Mouse (Mus musculus) liver, embryonic 13.5 days (tissue): ENCODE data around the gene Camkv. TPM values are rescaled to one million over a fixed set of nuclear protein-coding genes. Genes with fewer than 3 reads are reported as not detected.
A peak's percentile ranks its signal among the peaks of the same experiment; 100 is the strongest.

Experiments
- ATAC-seq: fragments of 200-750 bp; cut with Nextera tagmentation; 2 replicates; pipeline ENCODE4 v1.8.0; 2017; ENCODE audit warnings: low read depth, mild to moderate bottlenecking, moderate number of reproducible peaks, moderate library complexity
- DNase-seq: peaks from one replicate; pipeline ENCODE4 v3.0.0; 2022
- H3K27ac ChIP-seq: fragments of 300-500 bp; sonication (generic); 2 replicates; pipeline ENCODE4 v1.5.1; 2015; ENCODE audit warnings: moderate library complexity, mild to moderate bottlenecking, inconsistent platforms
- H3K27me3 ChIP-seq: fragments of 300-500 bp; sonication (generic); 2 replicates; pipeline ENCODE4 v1.6.1; 2015; ENCODE audit warnings: mild to moderate bottlenecking, inconsistent platforms
- H3K36me3 ChIP-seq: fragments of 300-500 bp; sonication (generic); 2 replicates; pipeline ENCODE4 v1.6.1; 2015; ENCODE audit warnings: mild to moderate bottlenecking, inconsistent platforms
- H3K4me1 ChIP-seq: fragments of 300-500 bp; sonication (generic); replicated peaks from 2 replicates; pipeline ENCODE4 v1.6.1; 2015; ENCODE audit warnings: inconsistent platforms
- H3K4me2 ChIP-seq: fragments of 300-500 bp; sonication (generic); 2 replicates; pipeline ENCODE4 v1.6.1; 2015; ENCODE audit warnings: inconsistent platforms, mild to moderate bottlenecking, moderate library complexity
- H3K4me3 ChIP-seq: fragments of 300-500 bp; sonication (generic); replicated peaks from 2 replicates; pipeline ENCODE4 v1.5.1; 2015; ENCODE audit warnings: mild to moderate bottlenecking, inconsistent platforms
- H3K9ac ChIP-seq: fragments of 300-500 bp; sonication (generic); 2 replicates; pipeline ENCODE4 v1.6.1; 2015; ENCODE audit warnings: mild to moderate bottlenecking, inconsistent platforms
- H3K9me3 ChIP-seq: fragments of 300-500 bp; sonication (generic); replicated peaks from 2 replicates; pipeline ENCODE4 v1.6.1; 2016; ENCODE audit warnings: inconsistent platforms
- WGBS: fragments of 180-500 bp; shearing (Covaris S2); methylation state at CpG from one replicate; pipeline ENCODE4 v1.1.7; 2015; ENCODE audit not compliant: insufficient replicate concordance; 5-methylcytosine and 5-hydroxymethylcytosine counted together
- polyA plus RNA-seq: library from polyadenylated mRNA; unstranded; fragments of >200 nt; fragmentation: Nextera tagmentation; extraction: Ambion mirVana; gene quantifications from 2 replicates; pipeline ENCODE4 v1.2.1, GENCODE M21; 2015

The Camkv gene
- polyA plus RNA-seq, 1 experiment from 2014 or later: 0.28 TPM

GRCm38 (mm10) chr9:107982681-107983346, 47.3 kb downstream of the Camkv start, which contains the start of gene Gm20661:
Gm20661 (plus strand) TSS chr9:107983058.
- peak within 1 kb of the TSS; percentile 83 for H3K4me3 ChIP-seq
- ATAC-seq (peak; percentile 80), DNase-seq (peak; percentile 87)
- H3K27ac ChIP-seq: peak within 1 kb of the TSS; percentile 98
- peaks cover 68% of the 10 kb centered on the region for H3K36me3 ChIP-seq
- 9% methylated on average over 14 of the region's 14 CpGs for WGBS
- no peaks in the 10 kb centered on the region for H3K9me3 ChIP-seq
- peak within 1 kb of the TSS; percentile 93 for H3K4me2 ChIP-seq
- H3K4me1 ChIP-seq: peaks cover 94% of the 10 kb centered on the region
- H3K9ac ChIP-seq: peak within 1 kb of the TSS; percentile 94
- H3K27me3 ChIP-seq: no peaks in the 10 kb centered on the region

GRCm38 (mm10) chr9:107983421-107983890, 48.0 kb downstream of the Camkv start:
- no peaks in the 10 kb centered on the region for H3K9me3 ChIP-seq
- H3K4me3 ChIP-seq: peak overlapping the region; percentile 83
- peak overlapping the region; percentile 93 for H3K4me2 ChIP-seq
- peak overlapping the region; percentile 98 for H3K27ac ChIP-seq
- WGBS: 11% methylated on average over 4 of the region's 4 CpGs
- H3K4me1 ChIP-seq: peaks cover 91% of the 10 kb centered on the region
- peaks cover 61% of the 10 kb centered on the region for H3K36me3 ChIP-seq
- H3K9ac ChIP-seq: peak overlapping the region; percentile 94
- peak; percentile 56 for DNase-seq
- H3K27me3 ChIP-seq: no peaks in the 10 kb centered on the region
- no peak for ATAC-seq

GRCm38 (mm10) chr9:107984052-107984753, 48.7 kb downstream of the Camkv start:
- WGBS: 24% methylated on average over 19 of the region's 19 CpGs
- H3K27me3 ChIP-seq: no peaks in the 10 kb centered on the region
- H3K4me2 ChIP-seq: peak overlapping the region; percentile 93
- peaks cover 54% of the 10 kb centered on the region for H3K36me3 ChIP-seq
- peaks cover 83% of the 10 kb centered on the region for H3K4me1 ChIP-seq
- DNase-seq (no peak), ATAC-seq (no peak)
- H3K4me3 ChIP-seq: peak overlapping the region; percentile 83
- H3K9ac ChIP-seq: peak overlapping the region; percentile 94
- peak overlapping the region; percentile 98 for H3K27ac ChIP-seq
- no peaks in the 10 kb centered on the region for H3K9me3 ChIP-seq

- Histone ChIP-seq H3K9ac (peak overlapping the region; percentile 94), H3K27ac (peak overlapping the region; percentile 98), H3K36me3 (peaks cover 49% of the 10 kb centered on the region), H3K4me2 (peak overlapping the region; percentile 93), H3K4me1 (peaks cover 81% of the 10 kb centered on the region), H3K27me3 (no peaks in the 10 kb centered on the region), H3K4me3 (peak overlapping the region; percentile 83), H3K9me3 (no peaks in the 10 kb centered on the region)
- ATAC-seq (no peak), DNase-seq (no peak)
- WGBS: 9% methylated on average over 9 of the region's 9 CpGs
Observed at GRCm38 (mm10) chr9:107984754-107985055, 49.2 kb downstream of the Camkv start.

- Histone ChIP-seq H3K27me3 (no peaks in the 10 kb centered on the region), H3K27ac (peak within 1 kb of the TSS; percentile 98), H3K36me3 (peaks cover 42% of the 10 kb centered on the region), H3K4me3 (peak within 1 kb of the TSS; percentile 83), H3K9ac (peak within 1 kb of the TSS; percentile 94), H3K4me1 (peaks cover 81% of the 10 kb centered on the region), H3K9me3 (no peaks in the 10 kb centered on the region), H3K4me2 (peak within 1 kb of the TSS; percentile 93)
- DNase-seq (peak; percentile 86), ATAC-seq (peak; percentile 75)
- WGBS: under 1% methylated on average over 58 of the region's 58 CpGs
Observed at GRCm38 (mm10) chr9:107985131-107986119, 50.0 kb downstream of the Camkv start, which contains the start of gene Inka1. Inka1 (minus strand) TSS chr9:107985879.

- H3K4me2 ChIP-seq: peak overlapping the region; percentile 93
- H3K36me3 ChIP-seq: peaks cover 32% of the 10 kb centered on the region
- peak overlapping the region; percentile 98 for H3K27ac ChIP-seq
- H3K9ac ChIP-seq: peak overlapping the region; percentile 94
- H3K4me3 ChIP-seq: peak overlapping the region; percentile 83
- no peaks in the 10 kb centered on the region for H3K9me3 ChIP-seq
- no peaks in the 10 kb centered on the region for H3K27me3 ChIP-seq
- DNase-seq (peak; percentile 73), ATAC-seq (no peak)
- peaks cover 72% of the 10 kb centered on the region for H3K4me1 ChIP-seq
- under 1% methylated on average over 18 of the region's 18 CpGs for WGBS
Observed at GRCm38 (mm10) chr9:107986376-107986775, 50.9 kb downstream of the Camkv start.

- ATAC-seq (no peak), DNase-seq (no peak)
- Histone ChIP-seq H3K27me3 (no peaks in the 10 kb centered on the region), H3K9ac (no peak overlapping the region), H3K9me3 (no peaks in the 10 kb centered on the region), H3K36me3 (peaks cover 19% of the 10 kb centered on the region), H3K4me3 (no peak overlapping the region), H3K27ac (no peak overlapping the region), H3K4me2 (no peak overlapping the region), H3K4me1 (peaks cover 56% of the 10 kb centered on the region)
- WGBS: 69% methylated on average over 3 of the region's 3 CpGs
Observed at GRCm38 (mm10) chr9:107987950-107988349, 52.5 kb downstream of the Camkv start.

GRCm38 (mm10) chr9:107992197-107992596, 56.7 kb downstream of the Camkv start, which contains the start of gene Cdhr4:
Cdhr4 (plus strand) TSS chr9:107992497.
- DNase-seq: no peak
- H3K4me3 ChIP-seq: no peak within 1 kb of the TSS
- no peaks in the 10 kb centered on the region for H3K9me3 ChIP-seq
- H3K4me2 ChIP-seq: no peak within 1 kb of the TSS
- 80% methylated on average over 2 of the region's 2 CpGs for WGBS
- H3K4me1 ChIP-seq: peaks cover 24% of the 10 kb centered on the region
- no peak within 1 kb of the TSS for H3K9ac ChIP-seq
- ATAC-seq: no peak
- no peak within 1 kb of the TSS for H3K27ac ChIP-seq
- no peaks in the 10 kb centered on the region for H3K36me3 ChIP-seq
- no peaks in the 10 kb centered on the region for H3K27me3 ChIP-seq

GRCm38 (mm10) chr9:107993013-107993412, 57.5 kb downstream of the Camkv start:
- no peak for ATAC-seq
- H3K27me3 ChIP-seq: no peaks in the 10 kb centered on the region
- WGBS: 82% methylated on average over 11 of the region's 11 CpGs

GRCm38 (mm10) chr9:107994464-107994863, 59.0 kb downstream of the Camkv start:
- Histone ChIP-seq H3K27me3 (0 out of 2 replicates have a peak, but pooled peaks cover 4% of the 10 kb centered on the region), H3K9me3 (no peaks in the 10 kb centered on the region), H3K27ac (0 out of 2 replicates have a peak overlapping the region, but pooled peaks have one; percentile 15), H3K9ac (no peak overlapping the region), H3K4me3 (no peak overlapping the region), H3K36me3 (no peaks in the 10 kb centered on the region), H3K4me1 (peaks cover 16% of the 10 kb centered on the region), H3K4me2 (no peak overlapping the region)
- 19% methylated on average over 2 of the region's 2 CpGs for WGBS
- ATAC-seq: no peak
- no peak for DNase-seq

More at GRCm38 (mm10) chr9:107993013-107993412, 57.5 kb downstream of the Camkv start:
- Histone ChIP-seq H3K36me3 (no peaks in the 10 kb centered on the region), H3K27ac (no peak overlapping the region), H3K9ac (no peak overlapping the region), H3K4me1 (peaks cover 17% of the 10 kb centered on the region), H3K4me2 (no peak overlapping the region), H3K4me3 (no peak overlapping the region), H3K9me3 (no peaks in the 10 kb centered on the region)
- DNase-seq: no peak
